Mouse (Mus musculus): Measurements from ENCODE around the gene Hapln1.

The Hapln1 gene

DNA sequence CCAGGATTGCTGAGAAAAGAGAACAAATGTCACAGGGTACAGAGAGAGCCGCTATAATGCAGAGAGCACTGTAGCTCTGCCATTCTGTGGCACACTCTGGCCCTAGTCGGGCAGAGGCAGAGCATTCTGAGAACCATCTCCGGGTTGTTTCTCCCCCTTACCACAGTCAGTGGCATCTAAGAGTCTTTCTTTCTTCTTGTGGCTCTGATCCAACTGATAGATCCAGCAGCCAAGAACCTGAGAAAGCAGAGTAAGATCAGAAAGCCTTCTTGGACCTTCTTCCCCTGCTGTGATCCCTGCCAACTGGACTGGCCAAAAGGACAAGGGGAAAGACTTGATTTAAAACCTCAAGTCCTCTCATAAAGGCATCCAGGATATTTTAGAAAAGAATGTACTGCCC lies 63.7 kb downstream of the Hapln1 start:
- no peak for DNase-seq

DNA sequence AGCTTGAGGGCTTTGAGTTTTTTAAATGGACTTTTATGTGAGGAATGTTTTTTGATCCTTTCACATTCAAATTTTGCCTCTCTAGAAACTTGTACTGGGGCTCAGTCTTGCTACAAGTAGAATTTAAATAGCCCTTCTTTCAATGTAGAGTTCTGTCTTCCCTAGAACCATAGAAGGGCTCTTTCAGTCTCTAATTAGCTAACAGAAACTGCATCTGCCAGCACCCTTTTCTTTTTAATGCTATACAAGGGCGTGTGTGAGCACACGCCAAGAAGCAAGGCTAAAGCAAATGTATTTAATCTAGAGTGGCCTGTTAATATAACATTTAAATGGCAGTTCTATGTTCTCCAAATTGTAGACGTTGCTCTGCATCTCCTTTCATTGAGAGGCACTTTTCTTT lies 67.8 kb downstream of the Hapln1 start:
- DNase-seq: no peak

DNA sequence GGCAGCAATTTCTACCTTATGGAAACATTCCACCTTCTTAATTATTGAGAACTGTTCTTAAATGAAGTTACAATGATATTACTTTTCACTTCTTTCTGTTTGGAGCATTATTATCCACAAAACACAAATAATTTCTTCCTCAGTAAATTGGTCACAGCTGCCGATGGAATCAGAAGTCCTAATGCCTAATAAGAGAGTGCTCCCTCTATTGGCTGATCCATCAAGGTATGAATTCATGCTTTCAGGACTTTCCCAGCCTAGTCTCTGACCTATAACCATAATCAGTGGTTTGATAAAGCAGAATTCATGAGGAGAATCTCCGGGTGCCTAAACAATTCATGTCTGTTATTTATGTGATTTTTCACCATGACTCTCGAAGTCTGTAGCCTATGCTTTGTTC lies 79.5 kb downstream of the Hapln1 start:
- no peak for DNase-seq

DNA sequence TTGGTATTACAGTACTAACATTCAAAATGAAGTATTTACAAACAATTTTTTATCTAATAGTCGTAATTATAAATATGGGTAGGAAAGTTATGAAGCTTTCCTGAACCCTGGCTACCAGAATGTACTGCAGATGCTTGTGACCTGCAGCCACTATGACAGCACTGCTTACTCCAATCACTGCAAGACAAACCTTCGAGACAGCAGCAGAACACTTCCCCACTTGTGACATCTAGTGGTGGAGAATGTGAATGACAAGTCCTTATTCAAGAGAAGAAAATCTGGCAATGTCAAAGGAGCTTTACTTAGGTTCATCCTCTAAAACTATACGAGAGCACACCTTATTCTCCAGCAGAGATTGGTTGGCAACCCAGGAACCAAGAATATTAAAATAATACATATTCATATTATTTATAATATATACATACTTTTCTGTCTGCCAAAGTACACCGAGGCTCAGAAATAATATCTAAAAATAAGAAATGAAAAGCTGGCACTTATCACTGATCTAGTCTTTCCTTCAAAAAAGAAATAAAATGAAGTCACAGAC lies 94.6 kb downstream of the Hapln1 start:
- no peak for DNase-seq

DNA sequence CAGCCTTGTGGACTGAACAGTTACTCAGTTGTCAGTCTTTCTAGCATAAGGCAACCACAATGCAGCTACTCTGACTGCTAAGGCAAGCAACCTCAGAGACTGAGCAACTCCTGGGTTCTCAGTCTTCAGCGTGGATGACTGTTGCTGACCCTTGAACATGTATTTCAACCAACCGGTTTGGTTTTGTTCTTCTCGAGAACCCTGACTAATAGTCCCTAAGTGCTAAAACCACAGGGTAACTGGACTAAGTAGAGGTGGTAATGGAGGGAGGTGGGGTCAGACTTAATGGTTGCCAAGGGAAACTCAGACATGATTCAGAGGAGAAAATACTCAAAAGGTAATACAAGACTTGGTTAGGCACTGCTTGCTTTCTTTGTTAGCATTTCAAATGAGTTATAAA lies 97.4 kb downstream of the Hapln1 start:
- DNase-seq: no peak

DNA sequence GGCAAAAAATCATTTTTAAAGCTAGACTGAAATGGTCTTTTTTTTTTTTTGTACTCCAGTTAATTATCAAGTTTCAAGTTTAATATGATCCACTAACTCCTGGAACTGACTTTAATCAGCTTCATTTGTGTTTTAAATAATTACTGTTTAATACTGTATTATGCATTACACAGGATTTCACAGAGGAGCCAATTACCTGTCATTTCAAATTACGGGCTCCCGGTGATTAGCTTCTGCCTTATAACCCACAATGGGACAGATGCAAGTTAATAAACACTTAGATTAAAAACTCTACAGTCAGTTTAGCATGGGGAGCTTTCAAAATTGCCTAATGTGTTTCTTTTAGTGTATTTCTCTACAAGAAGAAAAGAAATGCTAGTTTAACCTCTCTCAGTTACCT lies 106.0 kb downstream of the Hapln1 start:
- no peak for DNase-seq

DNA sequence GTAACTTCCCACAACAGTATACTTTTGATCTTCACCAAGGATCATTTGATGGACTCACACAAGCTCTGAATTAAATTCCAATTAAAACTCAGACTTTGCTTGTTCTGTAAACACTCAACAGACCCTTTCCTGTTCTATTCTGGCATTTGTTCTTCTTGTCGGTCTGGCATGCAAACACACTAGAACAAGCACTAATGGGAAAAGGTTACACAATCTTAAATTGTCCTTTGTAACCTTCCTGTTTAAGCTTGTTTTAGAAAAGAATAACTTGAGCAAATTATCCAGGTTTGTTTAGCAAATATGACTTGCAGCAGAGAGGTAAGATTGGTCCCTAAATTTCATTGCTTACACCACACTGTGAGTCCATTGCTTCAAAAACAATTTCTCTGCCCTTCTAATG lies 113.2 kb downstream of the Hapln1 start:
- DNase-seq: no peak

DNA sequence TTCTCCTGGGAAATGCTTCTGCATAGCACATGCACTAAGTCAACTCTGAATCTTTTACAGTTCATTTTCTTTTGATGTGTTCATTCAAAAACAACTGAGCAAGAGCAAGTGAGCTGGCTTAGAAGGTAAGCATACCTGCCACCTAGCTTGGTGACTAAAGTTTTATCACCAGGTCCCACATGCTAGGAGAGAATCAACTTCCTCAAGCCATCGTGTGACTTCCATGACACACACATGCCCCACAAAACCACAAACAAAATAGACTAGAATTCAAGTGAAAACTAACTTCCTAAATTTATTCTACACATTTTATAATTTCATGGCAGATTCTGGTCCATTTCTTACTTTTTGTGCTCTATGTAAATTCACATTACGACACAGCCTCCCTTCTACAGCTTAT lies 113.7 kb downstream of the Hapln1 start:
- no peak for DNase-seq

DNA sequence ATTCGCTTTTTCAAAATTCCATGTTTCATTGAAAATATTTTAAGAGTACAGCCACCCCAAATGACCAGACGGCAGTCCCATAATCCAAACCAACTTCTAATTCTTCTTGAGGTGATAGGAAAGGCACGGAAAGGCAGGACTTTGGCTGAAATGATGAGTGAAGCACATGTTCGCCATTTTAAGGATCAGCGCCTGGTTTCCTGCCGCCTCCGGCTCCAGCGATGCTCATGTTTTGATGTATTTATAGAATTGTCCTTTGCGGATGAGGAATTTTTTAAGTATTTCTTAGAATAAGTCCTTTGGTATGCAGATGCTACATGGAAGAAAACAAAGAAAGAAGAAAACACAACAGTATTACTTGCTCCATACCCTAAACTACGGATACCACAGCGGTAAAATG lies 117.5 kb downstream of the Hapln1 start:
- DNase-seq: no peak
